Mouse (Mus musculus) mouse embryonic stem cell (cell line): Measurements from ENCODE around the gene Fam83c.

ENCODE experiments used
- in situ Hi-C, 2 experiments: fragments of 300-500 bp; cut with MboI; formaldehyde crosslinking; loops; 1 replicate in 1 of 2; 3 replicates in 1 of 2; pipeline ENCODE4 v1.14.3; 2019 to 2020; ENCODE audit warnings: low sequenced_read_pairs in 2 of 2, low pct_unique_long_range_greater_than_20kb in 1 of 2, mixed read lengths in 1 of 2; ENCODE audit not compliant: unreplicated experiment in 1 of 2

The Fam83c gene

DNA sequence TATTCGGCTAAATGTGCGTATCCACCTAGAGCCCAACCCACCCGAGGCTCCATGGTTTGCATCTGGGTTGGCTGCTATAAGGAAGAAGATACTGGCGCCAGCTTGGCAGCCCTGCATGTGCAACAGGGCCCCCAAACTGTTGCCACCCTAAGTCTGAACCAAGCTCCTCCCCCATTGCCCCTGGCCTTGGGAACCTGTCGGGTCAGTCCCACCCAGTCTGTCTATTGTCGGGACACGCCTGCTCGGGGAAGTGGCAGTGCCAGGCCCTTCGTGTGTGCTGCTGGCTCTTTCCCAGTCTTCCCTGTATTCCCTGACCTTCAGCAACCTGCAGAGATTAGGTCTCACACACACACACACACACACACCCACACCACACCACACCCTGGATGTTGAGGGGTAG is at the start of gene Fam83c:
TSS of gene Fam83c (minus strand) at position 123 of the 400 bp plus-strand sequence.
- in situ Hi-C loops = no loop called here

DNA sequence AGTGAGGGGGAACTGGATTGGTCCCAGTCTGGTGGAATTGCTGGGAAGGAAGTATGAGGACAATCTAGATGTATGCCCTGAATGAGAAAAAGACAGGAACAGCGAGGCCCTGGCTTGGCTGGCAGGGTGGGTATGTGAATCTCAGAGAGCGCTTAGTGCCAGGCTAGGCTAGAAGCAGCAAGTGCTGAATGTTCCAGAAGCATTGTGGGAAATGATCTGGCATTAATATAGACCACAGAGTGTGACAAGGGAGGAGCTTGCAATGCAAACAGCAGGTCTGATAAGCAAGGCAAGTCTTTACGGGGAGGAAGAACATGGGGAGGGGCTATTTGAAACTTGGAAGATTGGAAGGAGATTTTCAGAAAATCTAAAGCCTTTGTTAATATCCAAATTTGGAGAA is 47.4 kb upstream of the Fam83c start:
- in situ Hi-C loops = no loop called here

DNA sequence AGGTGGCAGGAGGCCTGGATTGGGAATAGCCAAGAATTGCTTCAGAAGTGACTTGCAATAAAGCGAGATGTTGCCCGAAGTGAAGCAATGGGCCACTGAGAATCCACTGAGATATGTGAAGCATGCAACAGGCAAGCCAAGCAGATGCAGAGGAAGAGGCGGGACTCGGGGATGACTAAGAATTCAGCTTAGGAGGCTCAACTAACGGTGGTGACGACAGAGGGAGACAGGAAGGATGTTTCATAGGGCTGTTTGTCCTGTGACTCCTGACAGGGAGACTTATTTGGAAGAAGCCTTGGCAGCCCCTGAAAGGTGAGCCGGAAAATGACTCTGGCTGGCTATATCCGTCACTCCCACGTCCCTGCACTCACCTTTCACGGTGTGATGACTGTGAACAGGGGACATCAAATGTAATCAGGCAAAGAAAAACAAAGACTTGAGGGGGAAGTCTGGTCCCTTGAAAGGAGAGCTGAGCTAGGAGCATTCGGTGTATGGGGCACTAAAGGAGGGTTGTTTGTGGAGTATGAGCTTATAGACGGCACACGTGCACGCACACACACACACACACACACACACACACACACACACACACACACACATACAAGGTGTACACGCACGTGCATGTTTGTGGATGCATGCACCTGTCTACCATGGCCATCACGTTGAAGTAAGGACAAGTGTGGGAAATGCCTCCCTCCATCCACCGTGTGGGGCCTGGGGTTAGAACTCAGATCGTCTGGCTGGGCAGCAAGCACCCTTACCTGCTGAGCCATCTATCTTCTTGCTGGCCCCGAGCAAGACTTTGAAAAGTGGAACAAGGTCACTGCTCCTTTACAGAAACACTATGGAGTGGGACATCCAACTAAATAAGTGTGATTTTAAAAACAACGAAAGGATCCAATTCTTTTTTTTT is 44.6 kb upstream of the Fam83c start:
- in situ Hi-C loops = no loop called here

DNA sequence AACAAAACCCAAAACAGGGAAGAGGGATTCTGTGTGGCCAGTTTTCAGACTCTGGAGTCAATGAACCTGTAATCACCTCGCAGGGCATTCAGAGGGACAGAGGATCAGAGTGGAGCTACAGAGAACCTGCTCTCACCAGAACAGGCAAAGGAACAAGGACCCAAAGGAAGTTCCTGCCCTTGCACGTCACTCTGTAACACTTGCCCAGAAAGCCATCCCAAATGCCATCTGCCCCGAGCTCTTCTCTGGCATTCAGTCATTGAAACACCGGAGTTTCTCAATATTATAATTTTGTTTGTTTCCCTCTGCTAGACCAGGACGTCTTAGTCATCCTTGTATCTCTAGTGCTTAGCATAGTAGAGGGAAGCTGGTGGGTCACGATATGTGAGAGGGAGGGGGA is 39.0 kb upstream of the Fam83c start:
- in situ Hi-C loops = no loop called here

GRCm38 (mm10) chr2:155872930-155873507 is 38.4 kb upstream of the Fam83c start:
- in situ Hi-C loops = no loop called here

DNA sequence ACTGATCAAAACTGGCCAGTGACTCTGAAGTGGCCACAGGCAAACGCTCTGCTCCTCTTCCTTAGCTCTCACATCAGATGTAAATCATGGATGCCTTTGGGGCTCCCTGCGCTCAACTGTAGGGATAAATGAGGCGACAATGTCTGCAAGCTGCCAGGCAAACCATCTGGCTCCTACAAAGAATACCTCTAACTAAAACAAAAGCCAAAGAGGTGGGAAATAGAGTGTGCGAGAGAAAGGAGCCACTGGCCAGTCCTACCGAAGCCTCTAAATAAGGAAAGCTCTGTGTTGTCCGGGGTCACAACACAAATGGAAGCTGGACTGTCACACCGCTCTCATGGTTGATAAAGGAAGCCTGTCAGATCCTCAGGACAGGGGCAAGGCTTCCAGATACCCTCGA is 37.8 kb upstream of the Fam83c start:
- in situ Hi-C loops = no loop called here

DNA sequence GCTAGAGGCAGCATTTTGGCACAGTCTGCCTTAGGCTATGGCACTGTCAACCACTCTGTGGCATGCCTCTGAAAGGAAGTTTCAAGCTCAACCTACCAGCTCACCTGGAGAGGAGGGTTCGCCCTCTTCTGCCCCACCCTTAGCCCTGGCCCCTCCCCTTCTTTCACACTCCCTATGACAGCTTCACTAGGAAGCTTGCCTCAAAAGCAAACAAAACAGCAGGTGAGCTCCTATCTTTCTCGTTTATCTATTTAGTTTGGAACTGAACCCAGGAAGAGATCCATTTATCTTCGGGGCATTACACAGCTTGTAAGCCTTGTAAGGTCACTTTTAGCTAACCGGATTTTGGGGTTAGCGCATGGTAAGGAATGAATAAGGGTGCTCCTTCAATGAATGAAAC is 35.1 kb upstream of the Fam83c start:
- in situ Hi-C loops = no loop called here

DNA sequence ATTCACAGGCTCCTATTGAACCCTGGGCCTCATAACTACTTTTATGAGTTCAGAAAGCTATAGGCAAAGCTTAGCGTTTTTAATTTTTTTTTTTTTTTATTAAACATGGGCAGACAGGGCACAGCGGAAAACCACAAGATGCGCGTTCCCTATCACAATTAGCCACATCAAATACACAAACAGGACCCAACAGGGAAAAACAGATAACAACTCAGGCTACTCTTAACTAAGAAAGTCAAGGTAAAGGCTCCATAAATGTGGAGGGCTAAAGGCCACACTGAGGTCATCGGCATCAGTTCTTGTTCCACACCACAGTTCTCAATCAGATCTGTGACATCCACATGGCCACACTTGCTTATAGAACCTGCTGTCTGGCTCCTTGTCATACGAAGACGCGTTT is 33.7 kb upstream of the Fam83c start:
- in situ Hi-C loops = no loop called here

DNA sequence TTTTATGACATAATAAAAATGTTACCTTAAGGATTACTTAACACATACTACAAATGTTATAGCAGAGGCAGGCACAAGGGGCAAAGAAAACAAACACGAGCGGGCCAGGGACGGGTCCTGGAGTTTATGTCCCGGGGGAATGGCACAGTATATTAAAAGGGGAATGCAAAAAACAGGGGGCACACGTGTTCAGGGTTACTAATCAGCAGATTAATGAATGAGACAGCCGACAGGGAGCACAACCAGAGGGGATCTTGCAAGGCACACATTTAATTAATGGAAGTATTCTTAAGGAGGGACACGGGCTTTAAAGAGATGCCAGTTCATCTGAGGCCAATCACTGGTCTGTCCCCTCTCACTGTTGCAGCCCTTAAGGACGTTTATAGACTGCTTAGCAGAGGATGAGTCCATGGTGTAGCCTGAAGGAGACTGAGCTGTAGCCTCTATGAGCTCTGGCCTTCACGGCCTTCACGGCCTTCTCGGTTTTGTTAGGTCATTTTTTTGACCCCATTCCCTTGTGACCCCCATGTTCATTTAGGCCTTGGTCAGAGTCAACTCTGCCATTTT is 28.7 kb upstream of the Fam83c start:
- in situ Hi-C loops = no loop called here

GRCm38 (mm10) chr2:155862573-155863300 is 28.1 kb upstream of the Fam83c start:
- in situ Hi-C loops = no loop called here

DNA sequence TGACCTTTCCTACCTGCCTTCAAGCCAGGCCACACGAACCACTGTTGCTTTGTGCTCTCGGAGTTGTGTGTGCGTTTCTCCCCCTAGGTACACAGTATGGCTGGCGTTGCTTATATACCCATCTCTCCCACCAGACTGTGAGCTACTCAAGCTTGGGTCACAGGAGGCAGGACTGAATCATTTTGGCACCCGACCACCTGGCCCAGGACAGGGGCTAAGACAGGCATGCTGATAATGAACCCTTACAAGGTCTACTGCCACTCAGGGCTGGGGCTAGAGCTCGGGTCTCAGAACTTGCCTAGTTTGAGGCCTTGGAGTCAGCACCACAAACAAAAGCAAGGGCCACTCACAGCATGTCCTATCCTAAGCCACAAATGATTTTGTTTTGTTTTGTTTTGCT is 26.9 kb upstream of the Fam83c start:
- in situ Hi-C loops = no loop called here

GRCm38 (mm10) chr2:155860102-155860501 is 25.4 kb upstream of the Fam83c start:
- in situ Hi-C loops = no loop called here

- in situ Hi-C loops = no loop called here
Observed at GRCm38 (mm10) chr2:155852536-155852935, 17.9 kb upstream of the Fam83c start.

DNA sequence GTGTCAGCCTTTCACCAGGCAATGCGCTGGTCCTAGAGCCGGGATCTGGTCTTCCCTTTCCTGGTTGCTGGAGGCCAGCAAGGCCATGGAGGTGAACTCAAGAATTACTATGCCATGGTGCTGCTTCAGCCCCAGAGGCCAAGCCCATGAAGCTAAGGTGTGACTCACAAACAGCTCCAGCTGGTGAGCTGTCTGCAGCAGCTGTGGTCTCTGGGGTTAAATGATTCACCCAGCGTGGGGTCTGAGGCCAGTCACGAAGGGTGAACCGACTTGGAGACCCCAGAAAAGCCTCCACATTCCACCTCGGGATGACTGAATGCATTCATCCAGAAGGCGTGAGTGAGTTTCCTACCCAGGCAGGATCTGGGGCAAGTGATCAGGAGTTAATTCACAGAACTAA is 15.5 kb upstream of the Fam83c start:
- in situ Hi-C loops = no loop called here

- in situ Hi-C loops = loop anchor here in 1 of 2 experiments (5.0 kb wide), 1 partner anchor 98 kb away; the partner anchor contains the start of gene Gdf5
Observed at GRCm38 (mm10) chr2:155849464-155849863, 14.8 kb upstream of the Fam83c start.

- in situ Hi-C loops = loop anchor here in 1 of 2 experiments (5.0 kb wide), 1 partner anchor 99 kb away; the partner anchor contains the start of gene Gdf5
Observed at GRCm38 (mm10) chr2:155848291-155848690, 13.6 kb upstream of the Fam83c start.

DNA sequence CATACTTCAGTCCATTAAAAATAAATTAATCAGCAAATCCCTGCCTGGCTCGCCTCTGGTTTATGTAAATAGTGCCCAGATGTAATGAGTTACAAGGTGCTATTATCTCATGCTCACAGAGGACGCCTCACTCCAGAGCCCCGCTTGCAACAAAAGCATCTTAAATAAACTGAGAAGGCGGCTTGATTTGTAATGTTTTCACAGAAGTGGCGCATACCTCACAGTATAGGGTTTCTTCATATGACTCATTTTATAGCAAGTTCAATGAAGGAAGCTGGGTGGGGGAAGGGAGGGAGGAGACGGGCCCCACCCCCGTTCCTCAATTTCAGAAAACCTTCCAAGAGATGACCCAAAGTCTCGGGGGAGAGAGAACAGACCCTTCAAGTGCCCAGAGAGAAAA is 12.3 kb upstream of the Fam83c start:
- in situ Hi-C loops = loop anchor here in 1 of 2 experiments (5.0 kb wide), 1 partner anchor 100 kb away; the partner anchor contains the start of gene Gdf5

- in situ Hi-C loops = no loop called here
Observed at GRCm38 (mm10) chr2:155838961-155839360, 4.3 kb upstream of the Fam83c start.

GRCm38 (mm10) chr2:155837961-155838360 is 3.3 kb upstream of the Fam83c start:
- in situ Hi-C loops = no loop called here
